Comparison of ENCODE assay signal across 19 mouse cellular contexts in the genomic region with DNA sequence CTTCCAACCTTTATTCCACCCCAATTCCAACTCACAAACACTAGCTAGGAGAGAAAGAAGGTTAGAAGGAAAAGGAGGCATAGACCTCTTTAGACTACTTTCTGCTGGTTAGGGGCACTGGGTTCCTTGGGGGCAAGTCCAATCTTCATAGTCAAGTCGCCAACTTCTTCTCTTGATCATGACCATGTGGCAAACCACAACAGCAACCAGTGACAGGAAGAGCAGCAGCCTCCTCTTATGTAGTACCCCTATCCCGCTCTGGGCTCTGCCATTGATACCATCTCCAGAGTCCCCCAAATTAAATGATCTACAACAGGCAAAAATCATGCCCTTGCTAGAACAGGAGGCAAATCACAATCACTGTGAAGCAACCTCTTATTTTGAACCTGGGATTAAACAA. TPM values are rescaled to one million over a fixed set of nuclear protein-coding genes. Genes with fewer than 3 reads are reported as not detected.
DNase-seq lines count a peak whose midpoint lies in the region; ATAC-seq lines count a peak whose summit lies in the region.
"Had no signal": no experiment of that assay in that cellular context is flagged by ENCODE, and none has a peak within 500 bp of the region (broad histone marks: within the 10 kb centered on the region; RNA-seq: fewer than 3 reads in every experiment).

No protein-coding gene starts in this region.

- DNase-seq in heart, adult 11 months: peak; percentile 71
- DNase-seq in heart, postnatal 36 days: no peak
- DNase-seq in layer of hippocampus, postnatal 14 days (ENCODE audit: low spot score in 2 of 2): no peak
- DNase-seq: adrenal gland, adult 8-10 months; cerebellum, adult 11-12 months had no signal

- ATAC-seq in common myeloid progenitor, adult 5-6 weeks (replicated peaks; ENCODE audit: low read depth, poor library complexity, severe bottlenecking): peak; percentile 59
- ATAC-seq: activated CD4-positive, CD25-positive, alpha-beta regulatory T cell, adult 4 months; CD4-positive, CD25-positive, alpha-beta regulatory T cell, adult 4 months had no signal

- intact Hi-C loops in heart, postnatal 36 days (cut with DNase I): loop anchor here (2.0 kb wide), 1 partner anchor 65 kb away; no protein-coding TSS in a partner anchor

RNA-seq across cellular contexts. Expression of a gene that starts 3.6 kb away (rescaled TPM):
- under 1 TPM; 0.22 to 0.42 TPM for total RNA-seq in heart, postnatal 36 days (2021)
- 0.44 TPM in 1 of 2 replicates, not detected in the other for total RNA-seq in common myeloid progenitor, adult 5-6 weeks (2017)
- total RNA-seq in layer of hippocampus, postnatal 14 days (2021): not detected
- total RNA-seq: adrenal gland, postnatal 14 days; ES-E14; MEL had no signal

RNA-seq across cellular contexts. Expression of a gene that starts 8.4 kb away (rescaled TPM):
- not detected for total RNA-seq in heart, postnatal 36 days (2021)
- not detected in 2 replicates for total RNA-seq in common myeloid progenitor, adult 5-6 weeks (2017)
- total RNA-seq in layer of hippocampus, postnatal 14 days (2021): not detected
- total RNA-seq: adrenal gland, adult 18-20 months; adrenal gland, adult 2 months; adrenal gland, adult 8-10 months; adrenal gland, postnatal 10 days; adrenal gland, postnatal 14 days; adrenal gland, postnatal 25 days; adrenal gland, postnatal 36 days; adrenal gland, postnatal 4 days; CH12.LX; ES-E14; G1E; MEL had no signal

RNA-seq across cellular contexts. Expression of a gene that starts 38.2 kb away (rescaled TPM):
- not detected for total RNA-seq in heart, postnatal 36 days (2021)
- total RNA-seq in common myeloid progenitor, adult 5-6 weeks (2017): not detected in 2 replicates
- total RNA-seq in layer of hippocampus, postnatal 14 days (2021): under 1 TPM; 0.71 to 0.74 TPM
- total RNA-seq: adrenal gland, postnatal 14 days; G1E; MEL had no signal

RNA-seq across cellular contexts. Expression of a gene that starts 38.8 kb away (rescaled TPM):
- 10 to 100 TPM; 12.7 to 13.3 TPM for total RNA-seq in heart, postnatal 36 days (2021)
- 0.82 and 2.6 TPM in 2 replicates for total RNA-seq in common myeloid progenitor, adult 5-6 weeks (2017)
- 1 to 10 TPM; 5.2 to 7.0 TPM for total RNA-seq in layer of hippocampus, postnatal 14 days (2021)
- total RNA-seq: G1E had no signal
